Mouse (Mus musculus): Measurements from ENCODE around the gene Irf8. TPM values are rescaled to one million over a fixed set of nuclear protein-coding genes. Genes with fewer than 3 reads are reported as not detected.

Gene Irf8
- polyA plus RNA-seq, 2 experiments, result 4.2 to 8.9 TPM

- H3K4me2 ChIP-seq (ENCODE audit: low read depth), result no peak overlapping the region
- H3K27ac ChIP-seq, result no peak overlapping the region
- no peak for TF ChIP-seq EP300 (IDR thresholded peaks at IDR 0.05; ENCODE audit: low read depth)
- no peak for TF ChIP-seq CTCF (IDR thresholded peaks at IDR 0.05; ENCODE audit: low read depth)
- ATAC-seq (ENCODE audit: insufficient read depth), result no peak
- DNase-seq (ENCODE audit: low read depth in 3 of 3, low spot score in 3 of 3), result no peak
- H3K4me3 ChIP-seq (ENCODE audit: insufficient read depth in 1 of 2, low read depth in 2 of 2, low read length in 2 of 2), result no peak overlapping the region
- no peak overlapping the region for H3K9ac ChIP-seq (replicated peaks)
- H3K36me3 ChIP-seq (replicated peaks; ENCODE audit: control insufficient read depth, insufficient read depth, low read depth), result no peaks in the 10 kb centered on the region
- 59% methylated on average over 13 of the region's 13 CpGs for whole genome bisulfite sequencing (ENCODE audit: insufficient replicate concordance)
- H3K4me1 ChIP-seq (replicated peaks; ENCODE audit: control insufficient read depth in 2 of 2, insufficient read depth in 2 of 2, low read length in 1 of 2), result no peaks in the 10 kb centered on the region
- H3K27me3 ChIP-seq (ENCODE audit: control insufficient read depth, insufficient read depth, low read length), result no peaks in the 10 kb centered on the region
- H3K9me3 ChIP-seq (ENCODE audit: control insufficient read depth, low read length), result no peaks in the 10 kb centered on the region
These were observed 41.6 kb downstream of the Irf8 start for GRCm38 (mm10) chr8:120777732-120778131.

GRCm38 (mm10) chr8:120779106-120779505 is 42.9 kb downstream of the Irf8 start:
- no peak for TF ChIP-seq CTCF (IDR thresholded peaks at IDR 0.05; ENCODE audit: low read depth)
- TF ChIP-seq EP300 (IDR thresholded peaks at IDR 0.05; ENCODE audit: low read depth), result no peak
- ATAC-seq (ENCODE audit: insufficient read depth) (no peak), DNase-seq (ENCODE audit: low read depth in 3 of 3, low spot score in 3 of 3) (no peak)
- Histone ChIP-seq H3K27ac (no peak overlapping the region), H3K4me3 (ENCODE audit: insufficient read depth in 1 of 2, low read depth in 2 of 2, low read length in 2 of 2) (no peak overlapping the region), H3K9me3 (ENCODE audit: control insufficient read depth, low read length) (no peaks in the 10 kb centered on the region), H3K36me3 (replicated peaks; ENCODE audit: control insufficient read depth, insufficient read depth, low read depth) (no peaks in the 10 kb centered on the region), H3K27me3 (ENCODE audit: control insufficient read depth, insufficient read depth, low read length) (no peaks in the 10 kb centered on the region), H3K4me2 (ENCODE audit: low read depth) (no peak overlapping the region), H3K9ac (replicated peaks) (no peak overlapping the region), H3K4me1 (replicated peaks; ENCODE audit: control insufficient read depth in 2 of 2, insufficient read depth in 2 of 2, low read length in 1 of 2) (no peaks in the 10 kb centered on the region)
- WGBS (ENCODE audit: insufficient replicate concordance), result 80% methylated on average over 7 of the region's 7 CpGs

GRCm38 (mm10) chr8:120783781-120784180 is 47.6 kb downstream of the Irf8 start:
- 63% methylated on average over 4 of the region's 4 CpGs for WGBS (ENCODE audit: insufficient replicate concordance)
- Histone ChIP-seq H3K9me3 (ENCODE audit: control insufficient read depth, low read length) (no peaks in the 10 kb centered on the region), H3K4me3 (ENCODE audit: insufficient read depth in 1 of 2, low read depth in 2 of 2, low read length in 2 of 2) (no peak overlapping the region), H3K9ac (replicated peaks) (no peak overlapping the region), H3K4me2 (ENCODE audit: low read depth) (no peak overlapping the region), H3K36me3 (replicated peaks; ENCODE audit: control insufficient read depth, insufficient read depth, low read depth) (no peaks in the 10 kb centered on the region), H3K27me3 (ENCODE audit: control insufficient read depth, insufficient read depth, low read length) (no peaks in the 10 kb centered on the region), H3K27ac (no peak overlapping the region), H3K4me1 (replicated peaks; ENCODE audit: control insufficient read depth in 2 of 2, insufficient read depth in 2 of 2, low read length in 1 of 2) (no peaks in the 10 kb centered on the region; a peak in 1 of 4 replicates)
- DNase-seq (ENCODE audit: low read depth in 3 of 3, low spot score in 3 of 3), result no peak
- ATAC-seq (ENCODE audit: insufficient read depth), result no peak
- TF ChIP-seq CTCF (IDR thresholded peaks at IDR 0.05; ENCODE audit: low read depth), result no peak
- no peak for TF ChIP-seq EP300 (IDR thresholded peaks at IDR 0.05; ENCODE audit: low read depth)

GRCm38 (mm10) chr8:120786753-120787152 is 50.6 kb downstream of the Irf8 start:
- Histone ChIP-seq H3K4me1 (replicated peaks; ENCODE audit: control insufficient read depth in 2 of 2, insufficient read depth in 2 of 2, low read length in 1 of 2) (no peaks in the 10 kb centered on the region; a peak in 1 of 4 replicates), H3K4me2 (ENCODE audit: low read depth) (no peak overlapping the region), H3K9me3 (ENCODE audit: control insufficient read depth, low read length) (no peaks in the 10 kb centered on the region), H3K27me3 (ENCODE audit: control insufficient read depth, insufficient read depth, low read length) (no peaks in the 10 kb centered on the region), H3K27ac (no peak overlapping the region), H3K9ac (replicated peaks) (no peak overlapping the region), H3K4me3 (ENCODE audit: insufficient read depth in 1 of 2, low read depth in 2 of 2, low read length in 2 of 2) (no peak overlapping the region), H3K36me3 (replicated peaks; ENCODE audit: control insufficient read depth, insufficient read depth, low read depth) (no peaks in the 10 kb centered on the region)
- 56% methylated on average over 4 of the region's 4 CpGs for WGBS (ENCODE audit: insufficient replicate concordance)
- no peak for ATAC-seq (ENCODE audit: insufficient read depth)
- no peak for DNase-seq (ENCODE audit: low read depth in 3 of 3, low spot score in 3 of 3)
- TF ChIP-seq CTCF (IDR thresholded peaks at IDR 0.05; ENCODE audit: low read depth) (no peak), EP300 (IDR thresholded peaks at IDR 0.05; ENCODE audit: low read depth) (no peak)

- Histone ChIP-seq H3K36me3 (replicated peaks; ENCODE audit: control insufficient read depth, insufficient read depth, low read depth) (no peaks in the 10 kb centered on the region), H3K9me3 (ENCODE audit: control insufficient read depth, low read length) (no peaks in the 10 kb centered on the region), H3K27ac (no peak overlapping the region), H3K27me3 (ENCODE audit: control insufficient read depth, insufficient read depth, low read length) (no peaks in the 10 kb centered on the region), H3K9ac (replicated peaks) (no peak overlapping the region), H3K4me3 (ENCODE audit: insufficient read depth in 1 of 2, low read depth in 2 of 2, low read length in 2 of 2) (no peak overlapping the region), H3K4me2 (ENCODE audit: low read depth) (no peak overlapping the region), H3K4me1 (replicated peaks; ENCODE audit: control insufficient read depth in 2 of 2, insufficient read depth in 2 of 2, low read length in 1 of 2) (no peaks in the 10 kb centered on the region; a peak in 1 of 4 replicates)
- DNase-seq (ENCODE audit: low read depth in 3 of 3, low spot score in 3 of 3) (no peak), ATAC-seq (ENCODE audit: insufficient read depth) (no peak)
- no peak for TF ChIP-seq EP300 (IDR thresholded peaks at IDR 0.05; ENCODE audit: low read depth)
- no peak for TF ChIP-seq CTCF (IDR thresholded peaks at IDR 0.05; ENCODE audit: low read depth)
- 45% methylated on average over 5 of the region's 5 CpGs for WGBS (ENCODE audit: insufficient replicate concordance)
These were observed 51.5 kb downstream of the Irf8 start for GRCm38 (mm10) chr8:120787631-120788030.
